Mouse (Mus musculus) neural tube, embryonic 11.5 days (tissue): ENCODE measurements around the gene Nod2. TPM values are rescaled to one million over a fixed set of nuclear protein-coding genes. Genes with fewer than 3 reads are reported as not detected.
A peak's percentile ranks its signal among the peaks of the same experiment; 100 is the strongest.

ENCODE experiments used
- ATAC-seq: fragments of 200-750 bp; cut with Nextera tagmentation; 2 replicates; pipeline ENCODE4 v1.8.0; 2017; ENCODE audit warnings: moderate number of reproducible peaks, mild to moderate bottlenecking, moderate TSS enrichment, moderate library complexity; ENCODE audit not compliant: insufficient read depth, low FRiP score, low TSS enrichment
- DNase-seq: peaks from one replicate; pipeline ENCODE4 v3.0.0-alpha.2; 2015; ENCODE audit warnings: low spot score
- H3K27ac ChIP-seq: fragments of 300-500 bp; sonication (generic); 2 replicates; pipeline ENCODE4 v1.5.1; 2014; ENCODE audit warnings: low read depth, mild to moderate bottlenecking, low read length
- H3K27me3 ChIP-seq: fragments of 300-500 bp; sonication (generic); 2 replicates; pipeline ENCODE4 v1.6.1; 2014; ENCODE audit warnings: mild to moderate bottlenecking, low read length, mixed read lengths; ENCODE audit not compliant: control insufficient read depth, insufficient read depth
- H3K36me3 ChIP-seq: fragments of 300-500 bp; sonication (generic); 2 replicates; pipeline ENCODE4 v1.6.1; 2014; ENCODE audit warnings: mild to moderate bottlenecking, low read length, moderate library complexity, mixed read lengths; ENCODE audit not compliant: control insufficient read depth, insufficient read depth
- H3K4me1 ChIP-seq: fragments of 300-500 bp; sonication (generic); 2 replicates; pipeline ENCODE4 v1.6.1; 2014; ENCODE audit warnings: low read length, mixed read lengths; ENCODE audit not compliant: control insufficient read depth, insufficient read depth
- H3K4me2 ChIP-seq: fragments of 300-500 bp; sonication (generic); 2 replicates; pipeline ENCODE4 v1.6.1; 2014; ENCODE audit warnings: low read depth, mild to moderate bottlenecking, moderate library complexity
- H3K4me3 ChIP-seq: fragments of 300-500 bp; sonication (generic); 2 replicates; pipeline ENCODE4 v1.5.1; 2014; ENCODE audit warnings: low read depth, low read length
- H3K9ac ChIP-seq: fragments of 300-500 bp; sonication (generic); 2 replicates; pipeline ENCODE4 v1.6.1; 2014; ENCODE audit warnings: mild to moderate bottlenecking, low read length
- H3K9me3 ChIP-seq: fragments of 300-500 bp; sonication (generic); 2 replicates; pipeline ENCODE4 v1.6.1; 2016; ENCODE audit warnings: low read length; ENCODE audit not compliant: control insufficient read depth
- WGBS: fragments of 180-500 bp; shearing (Covaris S2); extraction: QIAGEN DNeasy Blood & Tissue Kit; methylation state at CpG from one replicate; pipeline ENCODE4 v1.1.7; 2014; 5-methylcytosine and 5-hydroxymethylcytosine counted together
- polyA plus RNA-seq: library from polyadenylated mRNA; unstranded; fragments of >200 nt; fragmentation: Nextera tagmentation; extraction: Ambion mirVana; gene quantifications from 2 replicates; pipeline ENCODE4 v1.2.1, GENCODE M21; 2014

Nod2 gene
- polyA plus RNA-seq, 1 experiment from 2014 or later, result 0.08 TPM

GRCm38 (mm10) chr8:88614981-88615380 lies 32.1 kb upstream of the Nod2 start:
- H3K36me3 ChIP-seq, result no peaks in the 10 kb centered on the region
- ATAC-seq, result no peak
- H3K4me3 ChIP-seq, result no peak overlapping the region
- no peaks in the 10 kb centered on the region for H3K4me1 ChIP-seq
- no peak overlapping the region for H3K9ac ChIP-seq
- no peaks in the 10 kb centered on the region for H3K27me3 ChIP-seq
- H3K4me2 ChIP-seq, result no peak overlapping the region
- H3K27ac ChIP-seq, result no peak overlapping the region
- WGBS, result 70% methylated on average over 5 of the region's 5 CpGs
- no peak for DNase-seq
- no peaks in the 10 kb centered on the region for H3K9me3 ChIP-seq

GRCm38 (mm10) chr8:88618612-88619011 lies 28.5 kb upstream of the Nod2 start:
- Histone ChIP-seq H3K27ac (no peak overlapping the region), H3K27me3 (no peaks in the 10 kb centered on the region), H3K4me3 (no peak overlapping the region), H3K9me3 (no peaks in the 10 kb centered on the region), H3K9ac (no peak overlapping the region), H3K36me3 (no peaks in the 10 kb centered on the region), H3K4me1 (no peaks in the 10 kb centered on the region), H3K4me2 (no peak overlapping the region)
- DNase-seq (no peak), ATAC-seq (no peak)
- 61% methylated on average over 5 of the region's 5 CpGs for WGBS

- no peaks in the 10 kb centered on the region for H3K4me1 ChIP-seq
- no peak for ATAC-seq
- no peaks in the 10 kb centered on the region for H3K9me3 ChIP-seq
These were observed 27.6 kb upstream of the Nod2 start for GRCm38 (mm10) chr8:88619513-88619912.

GRCm38 (mm10) chr8:88620931-88621330 lies 26.2 kb upstream of the Nod2 start:
- ATAC-seq (no peak), DNase-seq (no peak)
- H3K9ac ChIP-seq, result no peak overlapping the region
- no peak overlapping the region for H3K4me3 ChIP-seq
- WGBS, result 62% methylated on average over 5 of the region's 5 CpGs
- H3K9me3 ChIP-seq, result no peaks in the 10 kb centered on the region
- no peaks in the 10 kb centered on the region for H3K4me1 ChIP-seq
- no peak overlapping the region for H3K27ac ChIP-seq
- H3K36me3 ChIP-seq, result no peaks in the 10 kb centered on the region
- no peak overlapping the region for H3K4me2 ChIP-seq
- peaks cover 1% of the 10 kb centered on the region; the same call in 1 of the 2 replicates for H3K27me3 ChIP-seq

More at GRCm38 (mm10) chr8:88619513-88619912, 27.6 kb upstream of the Nod2 start:
- H3K27ac ChIP-seq, result no peak overlapping the region
- no peak overlapping the region for H3K4me3 ChIP-seq
- no peak overlapping the region for H3K9ac ChIP-seq
- no peaks in the 10 kb centered on the region for H3K27me3 ChIP-seq
- 73% methylated on average over 3 of the region's 3 CpGs for WGBS
- DNase-seq, result no peak
- H3K4me2 ChIP-seq, result no peak overlapping the region
- H3K36me3 ChIP-seq, result no peaks in the 10 kb centered on the region

- DNase-seq (peak; percentile 84), ATAC-seq (no peak)
- Histone ChIP-seq H3K36me3 (no peaks in the 10 kb centered on the region), H3K9ac (no peak overlapping the region), H3K9me3 (no peaks in the 10 kb centered on the region), H3K4me2 (no peak overlapping the region), H3K27ac (no peak overlapping the region), H3K4me3 (no peak overlapping the region), H3K27me3 (peaks cover 5% of the 10 kb centered on the region; the same call in 1 of the 2 replicates), H3K4me1 (no peaks in the 10 kb centered on the region)
- WGBS, result 2% methylated on average over 8 of the region's 8 CpGs
These were observed 25.7 kb upstream of the Nod2 start for GRCm38 (mm10) chr8:88621408-88621807.

GRCm38 (mm10) chr8:88623351-88623750 lies 23.8 kb upstream of the Nod2 start:
- H3K4me2 ChIP-seq, result no peak overlapping the region
- no peak overlapping the region for H3K9ac ChIP-seq
- no peak overlapping the region for H3K27ac ChIP-seq
- DNase-seq, result no peak
- no peak overlapping the region for H3K4me3 ChIP-seq
- H3K9me3 ChIP-seq, result no peaks in the 10 kb centered on the region
- H3K27me3 ChIP-seq, result peaks cover 6% of the 10 kb centered on the region; the same call in 1 of the 2 replicates
- WGBS, result 61% methylated on average over 3 of the region's 3 CpGs
- no peak for ATAC-seq
- peaks cover 5% of the 10 kb centered on the region; the same call in 1 of the 2 replicates for H3K4me1 ChIP-seq
- H3K36me3 ChIP-seq, result no peaks in the 10 kb centered on the region

GRCm38 (mm10) chr8:88624276-88624675 lies 22.8 kb upstream of the Nod2 start:
- no peak overlapping the region for H3K4me3 ChIP-seq
- peaks cover 5% of the 10 kb centered on the region; the same call in 1 of the 2 replicates for H3K4me1 ChIP-seq
- no peak overlapping the region for H3K9ac ChIP-seq
- H3K27ac ChIP-seq, result no peak overlapping the region
- no peak overlapping the region for H3K4me2 ChIP-seq
- 91% methylated on average over 3 of the region's 3 CpGs for WGBS
- H3K9me3 ChIP-seq, result no peaks in the 10 kb centered on the region
- DNase-seq (no peak), ATAC-seq (no peak)
- H3K36me3 ChIP-seq, result no peaks in the 10 kb centered on the region
- peaks cover 6% of the 10 kb centered on the region; the same call in 1 of the 2 replicates for H3K27me3 ChIP-seq

GRCm38 (mm10) chr8:88626433-88626832 lies 20.7 kb upstream of the Nod2 start:
- Histone ChIP-seq H3K4me3 (no peak overlapping the region), H3K36me3 (no peaks in the 10 kb centered on the region), H3K4me2 (no peak overlapping the region), H3K9ac (no peak overlapping the region), H3K4me1 (peaks cover 5% of the 10 kb centered on the region; the same call in 1 of the 2 replicates), H3K27me3 (peaks cover 6% of the 10 kb centered on the region; the same call in 1 of the 2 replicates), H3K9me3 (no peaks in the 10 kb centered on the region), H3K27ac (no peak overlapping the region)
- WGBS, result 75% methylated on average over 3 of the region's 3 CpGs
- DNase-seq, result no peak
- ATAC-seq, result no peak

- no peak overlapping the region for H3K27ac ChIP-seq
These were observed 20.2 kb upstream of the Nod2 start for GRCm38 (mm10) chr8:88626940-88627264.

More at GRCm38 (mm10) chr8:88626940-88627264, 20.2 kb upstream of the Nod2 start:
- ATAC-seq (no peak), DNase-seq (no peak)
- 14% methylated on average over 19 of the region's 19 CpGs for WGBS
- H3K4me2 ChIP-seq, result peak overlapping the region; percentile 95
- H3K4me3 ChIP-seq, result peak overlapping the region; percentile 51
- H3K27me3 ChIP-seq, result peaks cover 6% of the 10 kb centered on the region; the same call in 1 of the 2 replicates
- H3K36me3 ChIP-seq, result no peaks in the 10 kb centered on the region
- H3K4me1 ChIP-seq, result peaks cover 5% of the 10 kb centered on the region; the same call in 1 of the 2 replicates
- H3K9me3 ChIP-seq, result no peaks in the 10 kb centered on the region
- H3K9ac ChIP-seq, result peak overlapping the region; percentile 87
